Mouse (Mus musculus) forebrain, embryonic 11.5 days (tissue): ENCODE data around the gene Syde2. TPM values are rescaled to one million over a fixed set of nuclear protein-coding genes. Genes with fewer than 3 reads are reported as not detected.

Experiments used
- ATAC-seq: fragments of 200-750 bp; cut with Nextera tagmentation; replicated peaks from 2 replicates; pipeline ENCODE4 v1.8.0; 2017; ENCODE audit warnings: moderate TSS enrichment; ENCODE audit not compliant: low FRiP score
- DNase-seq: peaks from one replicate; pipeline ENCODE4 v3.0.0-alpha.2; 2017; ENCODE audit warnings: low spot score
- H3K27ac ChIP-seq: fragments of 300-500 bp; sonication (generic); 2 replicates; pipeline ENCODE4 v1.5.1; 2014; ENCODE audit warnings: low read depth, low read length
- H3K27me3 ChIP-seq: fragments of 300-500 bp; sonication (generic); 2 replicates; pipeline ENCODE4 v1.6.1; 2014; ENCODE audit warnings: mild to moderate bottlenecking, low read length, mixed read lengths; ENCODE audit not compliant: control insufficient read depth, insufficient read depth
- H3K36me3 ChIP-seq: fragments of 300-500 bp; sonication (generic); 2 replicates; pipeline ENCODE4 v1.6.1; 2014; ENCODE audit warnings: mild to moderate bottlenecking, low read length, moderate library complexity, mixed read lengths; ENCODE audit not compliant: control insufficient read depth, insufficient read depth
- H3K4me1 ChIP-seq: fragments of 300-500 bp; sonication (generic); replicated peaks from 2 replicates; pipeline ENCODE4 v1.6.1; 2014; ENCODE audit warnings: low read length, mixed read lengths; ENCODE audit not compliant: control insufficient read depth, insufficient read depth
- H3K4me2 ChIP-seq: fragments of 300-500 bp; sonication (generic); 2 replicates; pipeline ENCODE4 v1.6.1; 2014; ENCODE audit warnings: low read depth, mild to moderate bottlenecking, low read length, moderate library complexity, mixed read lengths; ENCODE audit not compliant: severe bottlenecking
- H3K4me3 ChIP-seq: fragments of 300-500 bp; sonication (generic); 2 replicates; pipeline ENCODE4 v1.5.1; 2014; ENCODE audit warnings: low read depth, low read length
- H3K9ac ChIP-seq: fragments of 300-500 bp; sonication (generic); 2 replicates; pipeline ENCODE4 v1.6.1; 2014; ENCODE audit warnings: low read length
- H3K9me3 ChIP-seq: fragments of 300-500 bp; sonication (generic); 2 replicates; pipeline ENCODE4 v1.6.1; 2016; ENCODE audit warnings: low read length, mixed read lengths; ENCODE audit not compliant: control insufficient read depth
- WGBS: fragments of 180-500 bp; shearing (Covaris S2); extraction: QIAGEN DNeasy Blood & Tissue Kit; methylation state at CpG from one replicate; pipeline ENCODE4 v1.1.7; 2014; 5-methylcytosine and 5-hydroxymethylcytosine counted together
- polyA plus RNA-seq: library from polyadenylated mRNA; unstranded; fragments of >200 nt; fragmentation: Nextera tagmentation; extraction: Ambion mirVana; gene quantifications from 2 replicates; pipeline ENCODE4 v1.2.1, GENCODE M21; 2014

Gene Syde2
- polyA plus RNA-seq, 1 experiment from 2014 or later, result 2.0 TPM

DNA sequence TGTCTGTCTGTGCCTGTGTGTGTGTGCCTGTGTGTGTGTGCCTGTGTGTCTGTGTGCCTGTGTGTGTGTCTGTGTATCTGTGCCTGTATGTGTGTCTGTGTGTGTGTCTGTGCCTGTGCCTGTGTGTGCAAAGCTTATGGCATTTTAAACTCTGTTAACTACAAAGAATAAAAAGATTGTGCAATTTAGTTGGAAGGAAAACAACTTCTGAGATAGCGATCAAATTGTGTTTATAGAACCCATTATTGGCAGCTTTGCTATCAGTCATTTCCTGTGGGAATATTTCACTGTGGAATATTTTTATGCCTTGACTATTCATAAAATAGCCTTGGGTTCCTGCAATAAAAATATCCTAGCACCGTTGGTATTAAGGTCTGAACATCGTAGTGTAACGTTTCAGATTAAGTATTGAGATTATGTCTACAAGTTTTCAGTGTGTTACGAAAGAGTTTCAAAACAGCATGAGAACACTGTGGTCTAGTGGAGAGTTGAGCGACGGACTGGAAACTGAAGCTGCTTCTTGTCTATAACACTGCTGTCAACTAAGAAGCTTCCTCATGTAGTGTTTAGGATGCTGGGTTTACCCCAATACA is 2.2 kb upstream of the Syde2 start:
- Histone ChIP-seq H3K27ac (no peak overlapping the region), H3K36me3 (no peaks in the 10 kb centered on the region), H3K27me3 (peaks cover 9% of the 10 kb centered on the region), H3K9ac (no peak overlapping the region), H3K4me1 (0 out of 2 replicates have a peak, but pooled peaks cover 2% of the 10 kb centered on the region), H3K4me2 (no peak overlapping the region), H3K4me3 (no peak overlapping the region), H3K9me3 (no peaks in the 10 kb centered on the region)
- ATAC-seq (no peak), DNase-seq (no peak)
- whole genome bisulfite sequencing, result 89% methylated on average over 7 of the region's 7 CpGs

DNA sequence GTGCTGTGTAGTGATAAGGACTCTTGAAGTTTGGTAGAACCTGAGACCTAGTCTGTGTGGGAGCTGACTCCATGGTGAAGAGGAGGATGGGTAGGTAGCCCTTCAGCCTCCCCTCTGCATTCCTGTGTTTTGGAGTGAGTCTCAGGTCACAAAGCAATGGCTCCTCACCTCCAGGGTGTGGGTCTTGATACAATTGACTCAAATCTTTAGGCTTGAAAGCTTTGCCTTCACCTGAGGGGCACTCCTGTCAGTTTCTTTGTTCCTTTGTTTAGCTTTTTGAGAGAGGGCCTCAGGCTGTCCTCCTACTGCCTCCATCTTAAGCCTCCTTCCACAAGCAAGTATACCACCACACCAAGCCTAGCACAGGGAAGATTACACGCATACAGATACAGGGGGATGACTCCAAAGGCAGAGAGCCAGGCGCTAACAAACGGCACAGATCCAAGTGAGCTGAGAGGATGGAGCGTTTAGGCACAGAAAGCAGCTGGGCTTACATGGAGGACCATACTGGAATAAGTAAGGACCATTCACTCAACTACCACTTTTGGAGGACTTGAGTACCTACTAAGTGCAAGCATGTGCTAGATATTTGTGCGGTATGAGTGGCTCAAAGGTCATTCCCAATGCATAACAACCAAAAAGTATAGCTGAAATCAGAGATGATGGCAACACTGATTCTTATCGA is 1.2 kb upstream of the Syde2 start:
- H3K4me3 ChIP-seq, result no peak overlapping the region
- 58% methylated on average over 6 of the region's 6 CpGs for WGBS

GRCm38 (mm10) chr3:145987970-145988683 is 457 bp downstream of the Syde2 start:
- peak overlapping the region; percentile 66 for H3K4me3 ChIP-seq
- peak overlapping the region; percentile 74 for H3K4me2 ChIP-seq
- H3K27ac ChIP-seq, result peak overlapping the region; percentile 10; the same call in 1 of the 2 replicates
- peaks cover 9% of the 10 kb centered on the region for H3K27me3 ChIP-seq
- ATAC-seq (peak; percentile 79), DNase-seq (peak; percentile 81)
- 0 out of 2 replicates have a peak, but pooled peaks cover 2% of the 10 kb centered on the region for H3K4me1 ChIP-seq
- H3K36me3 ChIP-seq, result no peaks in the 10 kb centered on the region
- WGBS, result under 1% methylated on average over 100 of the region's 101 CpGs
- peak overlapping the region; percentile 69 for H3K9ac ChIP-seq
- H3K9me3 ChIP-seq, result no peaks in the 10 kb centered on the region

More for the DNA sequence above, 1.2 kb upstream of the Syde2 start:
- Histone ChIP-seq H3K9me3 (no peaks in the 10 kb centered on the region), H3K9ac (no peak overlapping the region), H3K27me3 (peaks cover 9% of the 10 kb centered on the region), H3K36me3 (no peaks in the 10 kb centered on the region), H3K27ac (no peak overlapping the region), H3K4me1 (0 out of 2 replicates have a peak, but pooled peaks cover 2% of the 10 kb centered on the region), H3K4me2 (0 out of 2 replicates have a peak overlapping the region, but pooled peaks have one; percentile 5)
- ATAC-seq (no peak), DNase-seq (no peak)

DNA sequence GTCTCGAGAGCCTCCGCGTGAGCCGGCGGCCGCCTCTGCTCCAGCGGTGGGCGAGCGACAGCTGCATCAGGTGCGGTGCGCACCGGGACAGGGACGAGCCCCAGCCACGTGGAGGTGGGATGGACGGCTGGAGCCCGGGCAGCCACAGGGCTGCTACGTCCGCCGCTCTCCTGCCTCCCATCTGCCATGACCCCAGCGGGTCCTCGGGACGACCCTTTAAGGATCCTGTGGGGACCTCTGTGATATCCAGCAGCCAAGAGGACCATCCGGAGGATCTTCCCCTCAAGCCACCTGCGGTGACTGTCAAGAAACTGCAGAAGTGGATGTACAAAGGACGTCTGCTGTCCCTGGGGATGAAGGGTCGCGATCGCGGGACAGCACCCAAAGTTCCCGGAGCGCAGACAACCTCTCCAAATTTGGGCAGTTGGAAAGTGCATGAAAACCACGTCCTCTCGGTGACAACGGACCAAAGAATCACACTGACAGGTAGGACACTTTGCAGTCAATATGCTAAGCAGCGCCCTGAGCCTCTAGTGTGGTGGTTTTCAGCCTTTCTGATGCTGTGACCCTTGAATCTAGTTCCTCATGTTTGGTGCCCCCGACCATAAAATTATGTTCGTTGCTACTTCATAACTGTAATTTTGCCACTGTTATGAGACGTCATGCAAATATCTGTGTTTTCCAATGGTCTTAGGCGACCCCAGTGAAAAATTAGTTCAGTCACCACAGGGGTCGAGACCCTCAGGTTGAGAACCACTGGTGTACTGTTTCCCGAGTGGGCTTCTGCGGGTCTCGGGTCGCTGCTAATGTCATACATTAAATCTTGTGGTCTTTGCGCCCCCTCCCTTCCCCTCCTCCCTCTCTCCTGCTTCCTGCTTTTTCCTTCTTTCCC is 1.3 kb downstream of the Syde2 start:
- ATAC-seq (peak; percentile 34), DNase-seq (peak; percentile 56)
- Histone ChIP-seq H3K27ac (no peak overlapping the region), H3K4me2 (peak overlapping the region; percentile 74), H3K9me3 (no peaks in the 10 kb centered on the region), H3K36me3 (no peaks in the 10 kb centered on the region), H3K4me1 (0 out of 2 replicates have a peak, but pooled peaks cover 2% of the 10 kb centered on the region), H3K27me3 (peaks cover 9% of the 10 kb centered on the region), H3K4me3 (peak overlapping the region; percentile 66), H3K9ac (peak overlapping the region; percentile 69)
- WGBS, result under 1% methylated on average over 45 of the region's 45 CpGs

- Histone ChIP-seq H3K9me3 (no peaks in the 10 kb centered on the region), H3K36me3 (no peaks in the 10 kb centered on the region), H3K4me2 (peak overlapping the region; percentile 74), H3K4me1 (0 out of 2 replicates have a peak, but pooled peaks cover 2% of the 10 kb centered on the region), H3K4me3 (peak overlapping the region; percentile 66), H3K9ac (peak overlapping the region; percentile 16; the same call in 1 of the 2 replicates), H3K27me3 (peaks cover 9% of the 10 kb centered on the region), H3K27ac (no peak overlapping the region)
- DNase-seq (no peak), ATAC-seq (no peak)
- 4% methylated on average over 11 of the region's 11 CpGs for WGBS
These were observed 2.0 kb downstream of the Syde2 start for GRCm38 (mm10) chr3:145989576-145990081.

GRCm38 (mm10) chr3:145991130-145991529 is 3.5 kb downstream of the Syde2 start:
- no peak overlapping the region for H3K4me3 ChIP-seq
- H3K4me2 ChIP-seq, result no peak overlapping the region
- no peak overlapping the region for H3K9ac ChIP-seq
- H3K36me3 ChIP-seq, result no peaks in the 10 kb centered on the region
- WGBS, result 88% methylated on average over 13 of the region's 13 CpGs
- H3K4me1 ChIP-seq, result 0 out of 2 replicates have a peak, but pooled peaks cover 2% of the 10 kb centered on the region
- H3K27me3 ChIP-seq, result peaks cover 9% of the 10 kb centered on the region
- H3K9me3 ChIP-seq, result no peaks in the 10 kb centered on the region
- no peak overlapping the region for H3K27ac ChIP-seq
- no peak for ATAC-seq
- DNase-seq, result no peak

GRCm38 (mm10) chr3:145991976-145992730 is 4.5 kb downstream of the Syde2 start:
- H3K4me1 ChIP-seq, result 0 out of 2 replicates have a peak, but pooled peaks cover 2% of the 10 kb centered on the region
- no peak overlapping the region for H3K4me2 ChIP-seq
- 84% methylated on average over 10 of the region's 10 CpGs for WGBS
- ATAC-seq, result no peak
- H3K36me3 ChIP-seq, result no peaks in the 10 kb centered on the region
- no peak overlapping the region for H3K4me3 ChIP-seq
- DNase-seq, result no peak
- no peak overlapping the region for H3K27ac ChIP-seq
- H3K9me3 ChIP-seq, result no peaks in the 10 kb centered on the region
- H3K27me3 ChIP-seq, result peaks cover 6% of the 10 kb centered on the region
- no peak overlapping the region for H3K9ac ChIP-seq
